Mouse (Mus musculus) heart, postnatal 0 days (tissue): ENCODE results near the gene Clec4g. TPM values are rescaled to one million over a fixed set of nuclear protein-coding genes. Genes with fewer than 3 reads are reported as not detected.

ENCODE experiments used
- ATAC-seq: fragments of 200-750 bp; cut with Nextera tagmentation; 2 replicates; pipeline ENCODE4 v1.8.0; 2017; ENCODE audit warnings: low read depth, moderate number of reproducible peaks, moderate library complexity; ENCODE audit not compliant: insufficient read depth
- DNase-seq: peaks from one replicate; pipeline ENCODE4 v3.0.0-alpha.2; 2016; ENCODE audit warnings: low spot score
- H3K27ac ChIP-seq: fragments of 300-500 bp; sonication (generic); 2 replicates; pipeline ENCODE4 v1.5.1; 2014; ENCODE audit warnings: low read depth, mild to moderate bottlenecking
- H3K27me3 ChIP-seq: fragments of 300-500 bp; sonication (generic); 2 replicates; pipeline ENCODE4 v1.6.1; 2014; ENCODE audit warnings: low read length, mixed read lengths; ENCODE audit not compliant: control insufficient read depth, insufficient read depth
- H3K36me3 ChIP-seq: fragments of 300-500 bp; sonication (generic); replicated peaks from 2 replicates; pipeline ENCODE4 v1.6.1; 2014; ENCODE audit warnings: low read length, mixed read lengths; ENCODE audit not compliant: control insufficient read depth, insufficient read depth
- H3K4me1 ChIP-seq: fragments of 300-500 bp; sonication (generic); 2 replicates; pipeline ENCODE4 v1.6.1; 2014; ENCODE audit warnings: antibody characterized with exemption; ENCODE audit not compliant: control insufficient read depth, insufficient read depth
- H3K4me2 ChIP-seq: fragments of 300-500 bp; sonication (generic); 2 replicates; pipeline ENCODE4 v1.6.1; 2014; ENCODE audit warnings: low read depth, mild to moderate bottlenecking, low read length, moderate library complexity
- H3K4me3 ChIP-seq: fragments of 300-500 bp; sonication (generic); 2 replicates; pipeline ENCODE4 v1.5.1; 2014; ENCODE audit warnings: low read depth, low read length
- H3K9ac ChIP-seq: fragments of 300-500 bp; sonication (generic); replicated peaks from 2 replicates; pipeline ENCODE4 v1.6.1; 2014; ENCODE audit warnings: low read depth, low read length, mixed read lengths
- H3K9me3 ChIP-seq: fragments of 300-500 bp; sonication (generic); replicated peaks from 2 replicates; pipeline ENCODE4 v1.6.1; 2016; ENCODE audit warnings: low read length; ENCODE audit not compliant: control insufficient read depth
- CTCF ChIP-seq: IDR thresholded peaks from 2 replicates; pipeline ENCODE4 v1.5.1; 2016; ENCODE audit warnings: antibody characterized with exemption, control low read depth, low read depth
- EP300 ChIP-seq: IDR thresholded peaks from 2 replicates; pipeline ENCODE4 v1.6.1; 2016; ENCODE audit warnings: antibody characterized with exemption, low read depth
- WGBS: fragments of 180-500 bp; shearing (Covaris S2); extraction: QIAGEN DNeasy Blood & Tissue Kit; methylation state at CpG from one replicate; pipeline ENCODE4 v1.1.7; 2014; 5-methylcytosine and 5-hydroxymethylcytosine counted together
- polyA plus RNA-seq: library from polyadenylated mRNA; unstranded; fragments of >200 nt; fragmentation: Nextera tagmentation; extraction: Ambion mirVana; gene quantifications from 2 replicates; pipeline ENCODE4 v1.2.1, GENCODE M21; 2015
- total RNA-seq: library from RNA; depleted of rRNA; stranded (reverse); fragments of >200 nt; gene quantifications from 2 replicates; pipeline ENCODE4 v1.2.3, GENCODE M21; 2014; ENCODE audit warnings: low replicate concordance

The Clec4g gene
- total and polyA plus RNA-seq, 2 experiments from 2014 or later: 2.5 TPM; not detected in 1

- no peak overlapping the region for H3K4me2 ChIP-seq
- H3K9ac ChIP-seq: no peak overlapping the region
- H3K27ac ChIP-seq: no peak overlapping the region
- no peak for DNase-seq
- no peaks in the 10 kb centered on the region for H3K27me3 ChIP-seq
- peaks cover 12% of the 10 kb centered on the region for H3K36me3 ChIP-seq
- no peak overlapping the region for H3K4me3 ChIP-seq
- no peaks in the 10 kb centered on the region for H3K9me3 ChIP-seq
- ATAC-seq: no peak
- 59% methylated on average over 5 of the region's 5 CpGs for WGBS
- no peaks in the 10 kb centered on the region for H3K4me1 ChIP-seq
- no peak for TF ChIP-seq EP300
- TF ChIP-seq CTCF: no peak
Observed at GRCm38 (mm10) chr8:3685422-3685821, 35.0 kb downstream of the Clec4g start.

GRCm38 (mm10) chr8:3684530-3684929, 35.9 kb downstream of the Clec4g start:
- Histone ChIP-seq H3K4me3 (no peak overlapping the region), H3K4me1 (no peaks in the 10 kb centered on the region), H3K9me3 (no peaks in the 10 kb centered on the region), H3K27me3 (no peaks in the 10 kb centered on the region), H3K36me3 (peaks cover 20% of the 10 kb centered on the region), H3K27ac (no peak overlapping the region), H3K4me2 (no peak overlapping the region), H3K9ac (no peak overlapping the region)
- no peak for TF ChIP-seq EP300
- TF ChIP-seq CTCF: no peak
- DNase-seq (no peak), ATAC-seq (no peak)

GRCm38 (mm10) chr8:3683408-3684176, 36.9 kb downstream of the Clec4g start:
- WGBS: 68% methylated on average over 6 of the region's 6 CpGs

GRCm38 (mm10) chr8:3682435-3682834, 38.0 kb downstream of the Clec4g start:
- H3K27me3 ChIP-seq: no peaks in the 10 kb centered on the region
- DNase-seq: no peak
- no peak overlapping the region for H3K4me3 ChIP-seq
- ATAC-seq: no peak
- no peak overlapping the region for H3K4me2 ChIP-seq
- H3K4me1 ChIP-seq: 0 out of 2 replicates have a peak, but pooled peaks cover 6% of the 10 kb centered on the region
- no peaks in the 10 kb centered on the region for H3K9me3 ChIP-seq
- peaks cover 26% of the 10 kb centered on the region for H3K36me3 ChIP-seq
- WGBS: 89% methylated on average over 5 of the region's 5 CpGs
- no peak for TF ChIP-seq CTCF
- no peak for TF ChIP-seq EP300
- no peak overlapping the region for H3K9ac ChIP-seq
- no peak overlapping the region for H3K27ac ChIP-seq

More at GRCm38 (mm10) chr8:3683408-3684176, 36.9 kb downstream of the Clec4g start:
- H3K4me1 ChIP-seq: no peaks in the 10 kb centered on the region
- no peak overlapping the region for H3K27ac ChIP-seq
- peaks cover 26% of the 10 kb centered on the region for H3K36me3 ChIP-seq
- TF ChIP-seq EP300 (no peak), CTCF (no peak)
- no peak overlapping the region for H3K4me3 ChIP-seq
- H3K9ac ChIP-seq: no peak overlapping the region
- H3K9me3 ChIP-seq: no peaks in the 10 kb centered on the region
- no peak for DNase-seq
- ATAC-seq: no peak
- H3K4me2 ChIP-seq: no peak overlapping the region
- no peaks in the 10 kb centered on the region for H3K27me3 ChIP-seq

GRCm38 (mm10) chr8:3679656-3680055, 40.8 kb downstream of the Clec4g start:
- Histone ChIP-seq H3K4me1 (0 out of 2 replicates have a peak, but pooled peaks cover 10% of the 10 kb centered on the region), H3K27me3 (no peaks in the 10 kb centered on the region), H3K4me3 (no peak overlapping the region), H3K27ac (no peak overlapping the region), H3K9me3 (no peaks in the 10 kb centered on the region), H3K9ac (no peak overlapping the region), H3K4me2 (no peak overlapping the region), H3K36me3 (peaks cover 26% of the 10 kb centered on the region)
- 66% methylated on average over 5 of the region's 5 CpGs for WGBS
- DNase-seq (no peak), ATAC-seq (no peak)
- TF ChIP-seq CTCF (no peak), EP300 (no peak)
